Mouse (Mus musculus) kidney, adult 2 months (tissue): ENCODE measurements around the gene Pdia2.

ENCODE experiments used
- CTCF ChIP-seq: fragments of 200-500 bp; conservative IDR thresholded peaks from 2 replicates; pipeline ENCODE4 v1.5.1; 2011; ENCODE audit warnings: low read depth, mild to moderate bottlenecking, control low read depth, low read length, moderate library complexity, mixed read lengths; ENCODE audit not compliant: insufficient read depth, insufficient read length
- POLR2A ChIP-seq: fragments of 200-500 bp; IDR thresholded peaks from one replicate; pipeline ENCODE4 v1.6.1; 2011; ENCODE audit warnings: low read depth, low read length, control low read depth

GRCm38 (mm10) chr17:26187592-26187991, 11.3 kb downstream of the Pdia2 start:
- no peak for TF ChIP-seq POLR2A
- no peak for TF ChIP-seq CTCF
